Mouse (Mus musculus) hindlimb bud, embryonic 11.5 days (tissue): ENCODE results near the gene Olfr44.

Experiments
- DNase-seq: peaks from one replicate; pipeline ENCODE4 v3.0.0-alpha.2; 2012; ENCODE audit warnings: low read depth, low spot score; ENCODE audit errors: extremely low spot score

Olfr44 gene

DNA sequence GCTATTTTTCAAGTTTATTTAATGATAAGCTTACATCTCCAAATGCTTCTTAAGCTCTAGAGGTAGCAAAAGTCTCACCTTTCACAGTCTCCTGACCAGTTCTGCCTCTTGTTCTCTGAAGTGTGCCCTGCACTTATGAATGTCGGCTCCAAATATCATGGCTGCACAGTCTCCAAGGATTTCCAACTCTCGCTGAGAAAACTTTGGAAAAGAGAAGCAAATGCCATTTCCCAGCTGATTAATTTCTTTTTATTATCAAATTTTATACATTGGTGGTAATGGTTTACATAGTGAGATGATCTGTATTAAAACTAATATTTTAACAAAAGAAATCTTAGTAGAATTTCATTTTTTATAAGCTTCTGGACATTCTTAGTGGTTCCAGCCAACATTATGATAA lies at the start of gene Olfr44:
Olfr44 (minus strand) TSS at position 101 of the 400 bp plus-strand sequence.
- DNase-seq: no peak

DNA sequence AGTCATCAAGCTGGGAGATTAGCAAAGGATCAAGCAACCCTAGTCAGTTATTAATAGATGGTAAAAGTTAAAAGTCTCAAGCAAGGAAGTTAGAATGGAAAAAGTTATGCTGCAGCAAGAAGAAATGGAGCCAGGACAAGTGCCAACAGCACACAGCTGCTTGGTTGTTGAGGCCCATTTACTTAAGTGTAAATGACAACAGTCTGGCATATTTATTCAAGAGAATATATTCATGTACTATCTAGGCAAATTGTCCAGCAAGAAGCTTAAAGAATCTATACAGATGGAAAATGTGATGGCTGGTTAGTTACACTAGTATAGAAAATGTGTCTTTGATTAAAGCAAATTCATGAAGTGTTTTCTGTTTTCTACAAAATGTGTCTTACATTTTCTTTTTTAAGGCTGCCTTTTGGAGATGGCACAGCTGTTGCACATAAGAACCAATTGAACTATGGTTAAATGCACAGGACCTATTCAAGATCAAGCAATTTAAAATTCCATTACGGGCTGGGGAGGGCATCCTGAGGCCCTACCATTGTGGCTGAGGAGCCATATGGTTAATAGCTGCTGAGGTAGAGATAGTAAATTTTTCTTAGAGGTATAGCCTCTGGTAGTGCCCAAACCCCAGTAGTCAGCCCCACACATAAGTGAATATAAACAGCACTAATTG lies 30.0 kb upstream of the Olfr44 start:
- no peak for DNase-seq

DNA sequence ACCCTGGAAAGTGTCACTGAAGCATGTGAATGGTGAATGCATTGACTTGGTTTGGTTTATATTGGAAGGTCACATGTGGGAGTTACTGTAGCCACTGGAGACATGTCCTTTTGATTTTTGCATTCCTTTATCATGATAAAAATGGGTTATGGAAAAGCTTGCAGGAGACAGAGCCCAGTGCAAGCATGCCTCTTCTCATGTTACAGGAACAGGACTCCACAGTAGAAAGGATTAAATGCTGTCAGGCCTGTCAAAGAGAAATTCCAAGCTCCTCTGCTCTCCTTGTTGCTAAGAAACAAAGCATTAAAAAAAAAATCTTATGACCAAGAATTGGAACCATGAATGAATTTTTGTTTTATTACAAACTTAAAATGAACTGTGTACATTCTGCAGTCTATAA lies 24.8 kb upstream of the Olfr44 start:
- DNase-seq: no peak

DNA sequence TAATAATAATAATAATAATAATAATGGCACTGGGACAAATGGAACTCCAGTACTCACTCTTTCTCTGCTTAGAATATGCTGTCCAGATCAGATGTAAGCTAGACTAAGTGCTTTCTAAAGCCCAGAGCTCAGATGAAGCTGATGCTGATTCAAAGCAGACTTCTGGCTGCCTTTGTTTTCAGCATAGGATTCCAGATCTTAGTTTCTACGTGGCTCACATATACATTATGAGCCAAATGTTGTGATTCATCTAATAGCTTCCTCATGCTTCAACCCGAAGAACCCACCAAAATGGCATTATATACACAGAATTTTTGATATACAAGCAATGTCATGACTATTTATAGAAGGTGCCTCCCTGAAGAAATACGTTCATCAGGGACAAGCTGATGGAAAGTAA lies 21.7 kb upstream of the Olfr44 start, which contains the start of gene Olfr957:
Olfr957 (minus strand) TSS at position 279 of the 400 bp plus-strand sequence.
- DNase-seq: no peak

DNA sequence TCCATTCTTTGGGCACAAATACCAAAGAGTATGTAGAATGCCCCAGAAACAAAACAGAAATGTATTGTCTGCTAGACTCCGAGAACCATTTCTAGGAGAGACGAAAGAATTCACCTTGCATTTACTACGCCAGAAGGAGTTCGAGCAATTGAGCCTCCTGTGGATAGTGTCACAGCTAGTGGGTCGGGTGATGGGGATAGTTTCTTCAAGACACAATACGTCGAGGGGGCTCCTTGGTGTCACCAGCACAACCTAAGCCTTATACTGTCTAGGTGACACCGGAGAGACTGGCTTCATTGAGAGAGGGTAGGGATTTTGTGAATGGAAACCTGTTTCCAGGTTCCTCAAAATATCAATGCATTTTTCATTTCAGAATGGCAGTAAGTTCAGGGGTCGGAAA lies 15.6 kb upstream of the Olfr44 start:
- no peak for DNase-seq

DNA sequence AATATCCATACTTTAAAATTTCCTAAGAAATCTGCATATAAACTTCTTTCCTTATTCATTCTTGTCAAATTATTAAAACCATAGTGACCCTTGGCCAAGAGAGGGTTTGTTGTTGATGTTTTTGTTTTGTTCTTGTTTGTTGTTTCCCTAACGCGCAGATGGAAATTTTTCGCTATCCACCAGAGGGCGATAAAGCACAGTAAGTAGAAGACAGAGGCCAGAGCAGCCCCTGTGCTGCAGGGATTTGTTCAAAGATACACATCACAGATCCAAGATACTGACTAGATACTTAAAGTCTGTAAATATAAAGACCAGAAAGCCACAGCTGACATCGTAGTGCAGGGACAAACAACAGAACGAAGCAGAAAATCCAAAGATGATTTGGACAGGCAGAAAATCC lies 15.2 kb upstream of the Olfr44 start:
- DNase-seq: no peak

DNA sequence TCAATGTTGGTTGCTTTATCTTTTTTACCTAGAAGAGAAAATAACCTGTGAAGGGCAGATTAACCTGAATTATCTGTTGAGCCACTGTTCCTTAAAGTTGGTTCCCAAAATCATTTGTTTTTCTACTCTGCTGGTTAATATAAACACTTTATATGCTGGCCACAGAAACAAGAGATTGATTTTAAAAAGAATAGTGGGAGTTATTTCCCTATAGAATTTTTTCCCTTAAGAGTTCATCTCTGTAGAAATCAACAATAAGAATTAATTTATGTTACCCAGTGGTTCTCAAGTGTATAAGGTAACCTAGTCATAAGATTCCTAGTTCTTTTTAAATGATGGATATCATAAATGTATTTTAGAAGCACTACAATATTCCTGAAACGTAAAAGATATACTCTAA lies 22.0 kb downstream of the Olfr44 start, which contains the start of gene Olfr955:
Olfr955 (minus strand) TSS at position 101 of the 400 bp plus-strand sequence.
- DNase-seq: no peak

DNA sequence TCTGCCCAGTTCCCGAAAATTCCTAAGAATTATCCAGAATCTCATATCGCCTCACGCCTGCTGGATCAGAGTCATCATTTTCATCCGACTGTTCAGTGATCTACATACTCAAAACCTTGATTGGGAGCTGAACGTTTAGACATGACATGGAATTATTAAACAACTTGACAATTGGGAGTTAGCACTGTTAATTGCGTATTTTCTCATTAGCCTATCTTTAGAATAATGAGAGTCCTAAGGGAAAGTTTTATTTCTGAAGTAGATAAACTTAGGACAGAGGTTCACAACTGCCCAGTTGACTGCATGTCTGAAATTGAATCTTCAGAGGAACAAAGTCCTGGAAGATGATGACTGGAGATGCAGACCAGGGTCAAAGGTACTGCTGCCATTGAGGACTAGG lies 37.4 kb downstream of the Olfr44 start, which contains the start of gene Olfr954:
Olfr954 (plus strand) TSS at position 301 of the 400 bp plus-strand sequence.
- DNase-seq: no peak
